Mouse (Mus musculus) midbrain, embryonic 14.5 days (tissue): ENCODE results near the gene Macrod1. TPM values are rescaled to one million over a fixed set of nuclear protein-coding genes. Genes with fewer than 3 reads are reported as not detected.

Source experiments
- ATAC-seq: fragments of 200-750 bp; cut with Nextera tagmentation; 2 replicates; pipeline ENCODE4 v1.8.0; 2017; ENCODE audit warnings: moderate number of reproducible peaks, moderate library complexity; ENCODE audit not compliant: low FRiP score, low TSS enrichment
- DNase-seq: peaks from one replicate; pipeline ENCODE4 v3.0.0-alpha.2; 2015
- H3K27ac ChIP-seq: fragments of 300-500 bp; sonication (generic); replicated peaks from 2 replicates; pipeline ENCODE4 v1.5.1; 2014; ENCODE audit warnings: mild to moderate bottlenecking, low read depth, low read length, moderate library complexity
- H3K27me3 ChIP-seq: fragments of 300-500 bp; sonication (generic); 2 replicates; pipeline ENCODE4 v1.6.1; 2014; ENCODE audit warnings: low read length, control low read depth, mixed read lengths; ENCODE audit not compliant: control insufficient read depth, insufficient read depth
- H3K36me3 ChIP-seq: fragments of 300-500 bp; sonication (generic); 2 replicates; pipeline ENCODE4 v1.6.1; 2014; ENCODE audit warnings: low read length, control low read depth; ENCODE audit not compliant: control insufficient read depth, insufficient read depth
- H3K4me1 ChIP-seq: fragments of 300-500 bp; sonication (generic); 2 replicates; pipeline ENCODE4 v1.6.1; 2014; ENCODE audit warnings: mild to moderate bottlenecking, antibody characterized with exemption, low read length, control low read depth; ENCODE audit not compliant: control insufficient read depth, insufficient read depth
- H3K4me2 ChIP-seq: fragments of 300-500 bp; sonication (generic); 2 replicates; pipeline ENCODE4 v1.6.1; 2014; ENCODE audit warnings: mild to moderate bottlenecking, low read length, moderate library complexity
- H3K4me3 ChIP-seq: fragments of 300-500 bp; sonication (generic); replicated peaks from 2 replicates; pipeline ENCODE4 v1.5.1; 2014; ENCODE audit warnings: low read depth, low read length
- H3K9ac ChIP-seq: fragments of 300-500 bp; sonication (generic); replicated peaks from 2 replicates; pipeline ENCODE4 v1.6.1; 2014; ENCODE audit warnings: mild to moderate bottlenecking, low read length, moderate library complexity
- H3K9me3 ChIP-seq: fragments of 300-500 bp; sonication (generic); 2 replicates; pipeline ENCODE4 v1.6.1; 2016; ENCODE audit warnings: low read length, control low read depth, mixed read lengths; ENCODE audit not compliant: control insufficient read depth
- WGBS: fragments of 180-500 bp; shearing (Covaris S2); extraction: QIAGEN DNeasy Blood & Tissue Kit; methylation state at CpG from one replicate; pipeline ENCODE4 v1.1.7; 2014; 5-methylcytosine and 5-hydroxymethylcytosine counted together
- polyA plus RNA-seq: library from polyadenylated mRNA; unstranded; fragments of >200 nt; fragmentation: Nextera tagmentation; extraction: Ambion mirVana; gene quantifications from 2 replicates; pipeline ENCODE4 v1.2.1, GENCODE M21; 2014

The Macrod1 gene
- polyA plus RNA-seq, 1 experiment from 2014 or later: 3.4 TPM

- Histone ChIP-seq H3K4me1 (peaks cover 48% of the 10 kb centered on the region), H3K4me3 (no peak overlapping the region), H3K27me3 (no peaks in the 10 kb centered on the region), H3K36me3 (no peaks in the 10 kb centered on the region), H3K4me2 (no peak overlapping the region), H3K9me3 (no peaks in the 10 kb centered on the region), H3K27ac (no peak overlapping the region), H3K9ac (no peak overlapping the region)
- DNase-seq (no peak), ATAC-seq (no peak)
- WGBS: 75% methylated on average over 7 of the region's 7 CpGs
These were observed 94.8 kb downstream of the Macrod1 start for GRCm38 (mm10) chr19:7151300-7151926.

- WGBS: 67% methylated on average over 6 of the region's 6 CpGs
- Histone ChIP-seq H3K4me1 (peaks cover 55% of the 10 kb centered on the region), H3K27ac (no peak overlapping the region), H3K27me3 (no peaks in the 10 kb centered on the region), H3K4me2 (no peak overlapping the region), H3K4me3 (no peak overlapping the region), H3K9me3 (no peaks in the 10 kb centered on the region), H3K9ac (no peak overlapping the region), H3K36me3 (no peaks in the 10 kb centered on the region)
- DNase-seq (no peak), ATAC-seq (no peak)
These were observed 95.5 kb downstream of the Macrod1 start for GRCm38 (mm10) chr19:7151927-7152653.

- WGBS: 24% methylated on average over 7 of the region's 7 CpGs
- H3K27ac ChIP-seq: peak overlapping the region; percentile 55
- ATAC-seq (no peak), DNase-seq (peak; percentile 51)
- H3K36me3 ChIP-seq: no peaks in the 10 kb centered on the region
- no peak overlapping the region for H3K9ac ChIP-seq
- H3K27me3 ChIP-seq: no peaks in the 10 kb centered on the region
- no peak overlapping the region for H3K4me2 ChIP-seq
- H3K4me1 ChIP-seq: peaks cover 64% of the 10 kb centered on the region
- H3K9me3 ChIP-seq: no peaks in the 10 kb centered on the region
- H3K4me3 ChIP-seq: no peak overlapping the region
These were observed 96.6 kb downstream of the Macrod1 start for GRCm38 (mm10) chr19:7153232-7153631.

DNA sequence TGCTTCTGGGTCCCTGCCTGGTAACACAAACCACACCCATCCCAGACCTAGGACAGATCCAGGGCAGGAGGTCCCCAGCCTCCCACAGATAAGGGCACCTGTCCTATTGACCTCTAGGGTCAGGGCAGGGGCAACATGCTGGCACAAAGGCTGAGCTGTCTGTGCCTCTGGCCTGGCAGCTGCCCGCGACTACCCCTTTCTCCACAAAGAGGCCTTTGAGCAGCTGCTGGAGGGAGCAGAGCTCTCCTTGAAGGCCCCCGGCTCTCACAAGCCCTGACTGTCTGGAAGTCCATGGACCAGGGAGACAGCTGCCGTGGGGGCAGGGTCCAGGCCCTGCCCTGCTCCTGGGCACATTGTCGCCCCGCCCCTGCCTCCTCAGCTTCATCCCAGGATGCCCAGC, 98.6 kb downstream of the Macrod1 start:
- Histone ChIP-seq H3K36me3 (no peaks in the 10 kb centered on the region), H3K9ac (no peak overlapping the region), H3K4me2 (no peak overlapping the region), H3K4me1 (peaks cover 48% of the 10 kb centered on the region), H3K27ac (peak overlapping the region; percentile 14; the same call in 1 of the 2 replicates), H3K27me3 (0 out of 2 replicates have a peak, but pooled peaks cover 4% of the 10 kb centered on the region), H3K4me3 (no peak overlapping the region), H3K9me3 (no peaks in the 10 kb centered on the region)
- WGBS: 49% methylated on average over 6 of the region's 6 CpGs
- DNase-seq (no peak), ATAC-seq (peak; percentile 31; the same call in 1 of the 2 replicates)

DNA sequence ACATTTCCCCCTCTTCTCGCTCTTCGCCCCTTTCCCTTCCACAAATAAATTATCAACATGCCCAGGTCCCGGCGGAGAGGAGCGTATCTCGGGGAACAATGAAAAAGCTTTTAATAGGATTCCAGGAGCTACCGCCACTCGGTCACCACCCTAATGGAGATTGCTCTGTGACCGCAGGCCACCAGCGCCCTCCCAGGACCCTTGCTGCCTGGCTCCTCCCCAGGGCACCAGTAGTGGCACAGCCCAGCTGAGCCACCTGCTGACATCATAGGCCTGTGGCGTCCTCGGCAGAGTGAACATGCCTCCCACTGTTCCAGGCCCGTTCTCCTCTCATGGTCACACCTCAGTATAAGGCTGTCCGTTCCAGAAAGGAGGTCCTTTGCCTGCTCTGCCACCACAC, 101.1 kb downstream of the Macrod1 start:
- Histone ChIP-seq H3K4me1 (peaks cover 43% of the 10 kb centered on the region), H3K4me2 (peak overlapping the region; percentile 28; the same call in 1 of the 2 replicates), H3K27me3 (0 out of 2 replicates have a peak, but pooled peaks cover 4% of the 10 kb centered on the region), H3K4me3 (no peak overlapping the region), H3K9me3 (no peaks in the 10 kb centered on the region), H3K9ac (no peak overlapping the region), H3K36me3 (no peaks in the 10 kb centered on the region), H3K27ac (peak overlapping the region; percentile 33)
- ATAC-seq (no peak; the same call in 1 of the 2 replicates), DNase-seq (peak; percentile 65)
- WGBS: 4% methylated on average over 14 of the region's 14 CpGs

DNA sequence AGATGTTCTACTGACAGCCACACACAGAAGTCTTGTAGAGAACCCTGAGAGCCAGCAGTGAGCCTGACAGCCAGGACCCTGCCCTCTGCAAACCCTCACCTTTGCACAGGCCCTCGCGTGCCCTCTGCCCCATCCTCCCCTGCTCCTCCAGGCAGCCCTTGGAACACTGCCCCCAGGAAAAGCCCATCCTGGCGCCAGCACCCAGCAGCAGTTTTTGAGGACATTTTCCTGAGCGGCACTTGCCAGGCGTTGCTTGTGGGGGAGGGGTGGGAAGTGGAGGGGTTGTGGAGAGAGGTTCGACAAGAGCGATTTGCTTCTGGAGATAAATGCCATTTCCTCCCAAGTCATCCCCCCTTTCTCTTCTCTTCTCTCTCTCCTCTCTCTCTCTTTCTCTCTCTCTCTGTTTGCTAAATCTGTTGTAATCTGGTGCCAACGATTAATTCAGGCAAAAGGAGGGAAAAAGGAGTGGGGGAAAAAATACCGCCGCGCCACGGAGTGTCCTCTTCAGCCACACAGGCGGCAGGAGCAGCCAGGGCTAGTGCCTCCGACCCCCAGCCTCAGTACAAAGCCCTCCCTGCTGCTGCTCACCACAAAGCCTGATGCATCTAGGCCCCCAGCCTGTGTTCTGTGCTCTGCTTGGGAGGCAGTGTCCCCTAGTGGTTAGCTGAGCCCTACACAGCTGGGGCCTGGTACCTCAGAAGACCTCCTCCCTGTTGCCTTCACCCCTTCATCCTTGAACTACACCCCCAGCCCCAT, 103.7 kb downstream of the Macrod1 start:
- DNase-seq: peak; percentile 81
- Histone ChIP-seq H3K9me3 (no peaks in the 10 kb centered on the region), H3K27ac (peak overlapping the region; percentile 46), H3K9ac (peak overlapping the region; percentile 34; the same call in 1 of the 2 replicates), H3K27me3 (0 out of 2 replicates have a peak, but pooled peaks cover 14% of the 10 kb centered on the region), H3K4me3 (no peak overlapping the region), H3K4me1 (peaks cover 49% of the 10 kb centered on the region), H3K36me3 (no peaks in the 10 kb centered on the region), H3K4me2 (peak overlapping the region; percentile 35)
- ATAC-seq: 0 out of 2 replicates have a peak, but pooled peaks have one; percentile 53
- 3% methylated on average over 14 of the region's 14 CpGs for WGBS

DNA sequence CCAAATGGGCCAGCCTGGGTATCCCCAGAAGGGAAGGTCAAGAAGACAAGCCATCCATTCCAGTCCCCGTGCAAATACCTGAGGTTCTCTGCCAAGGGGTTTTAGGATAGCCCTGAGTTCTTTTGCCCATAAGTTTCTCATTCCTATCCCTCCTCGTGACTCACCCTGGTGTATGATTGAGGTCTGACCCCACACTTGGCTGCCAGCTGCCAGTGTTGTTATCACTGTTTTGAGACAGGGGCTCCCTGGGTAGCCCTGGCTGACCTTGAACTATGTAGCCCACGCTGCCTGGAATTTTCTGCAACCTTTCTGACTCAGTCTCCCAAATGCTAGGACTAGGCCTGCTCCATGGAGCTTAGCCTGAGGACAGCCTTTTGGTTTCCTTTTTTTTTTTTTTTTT, 104.5 kb downstream of the Macrod1 start:
- no peak overlapping the region for H3K4me2 ChIP-seq
- ATAC-seq: no peak
- H3K4me3 ChIP-seq: no peak overlapping the region
- no peak for DNase-seq
- H3K27me3 ChIP-seq: 0 out of 2 replicates have a peak, but pooled peaks cover 14% of the 10 kb centered on the region
- H3K27ac ChIP-seq: no peak overlapping the region
- peaks cover 48% of the 10 kb centered on the region for H3K4me1 ChIP-seq
- H3K36me3 ChIP-seq: no peaks in the 10 kb centered on the region
- no peak overlapping the region for H3K9ac ChIP-seq
- H3K9me3 ChIP-seq: no peaks in the 10 kb centered on the region
- 77% methylated on average over 3 of the region's 3 CpGs for WGBS

DNA sequence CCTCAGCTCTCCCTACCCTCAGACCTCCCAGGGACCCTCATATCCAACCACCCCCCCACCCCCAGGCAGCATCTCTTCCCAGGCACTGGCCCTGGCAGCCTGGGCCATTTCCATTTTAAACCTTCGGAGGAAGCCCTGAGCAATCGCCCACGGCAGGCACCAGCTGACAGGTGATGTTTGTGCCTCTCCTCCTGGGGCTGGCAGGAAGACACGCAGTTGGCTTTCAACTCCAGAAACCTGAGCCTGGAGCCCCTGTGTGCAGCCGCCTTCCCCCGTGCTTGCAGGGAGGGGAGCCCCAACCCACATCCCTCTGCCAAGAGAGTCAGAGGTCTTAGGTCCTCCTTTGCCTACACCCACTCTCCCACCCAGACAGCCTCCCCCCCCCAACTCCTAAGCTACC, 107.6 kb downstream of the Macrod1 start:
- peak overlapping the region; percentile 72 for H3K4me3 ChIP-seq
- H3K27ac ChIP-seq: no peak overlapping the region
- peaks cover 30% of the 10 kb centered on the region for H3K4me1 ChIP-seq
- no peaks in the 10 kb centered on the region for H3K9me3 ChIP-seq
- H3K9ac ChIP-seq: peak overlapping the region; percentile 80
- peaks cover 23% of the 10 kb centered on the region for H3K27me3 ChIP-seq
- no peaks in the 10 kb centered on the region for H3K36me3 ChIP-seq
- DNase-seq: no peak
- WGBS: 3% methylated on average over 6 of the region's 6 CpGs
- peak overlapping the region; percentile 93 for H3K4me2 ChIP-seq
- ATAC-seq: no peak
